Mouse (Mus musculus) bone marrow, adult 2 months (tissue): ENCODE data around the gene Efhb.

ENCODE experiments used
- CTCF ChIP-seq: fragments of 200-500 bp; IDR thresholded peaks from 2 replicates; pipeline ENCODE4 v1.5.1; 2011; ENCODE audit warnings: low read length, control low read depth; ENCODE audit not compliant: control insufficient read depth, insufficient read depth
- POLR2A ChIP-seq: fragments of 200-500 bp; IDR thresholded peaks from 2 replicates; pipeline ENCODE4 v1.6.1; 2011; ENCODE audit warnings: low read depth, mild to moderate bottlenecking, control low read depth, low read length, borderline replicate concordance; ENCODE audit not compliant: control insufficient read depth

GRCm38 (mm10) chr17:53479604-53480041 lies 16.5 kb upstream of the Efhb start:
- TF ChIP-seq POLR2A (no peak), CTCF (no peak)
